Mouse (Mus musculus) ovary, postnatal 10 days (tissue): ENCODE measurements around the gene Abat.

Experiments
- DNase-seq: peaks from one replicate; pipeline ENCODE4 v3.0.0; 2022; ENCODE audit warnings: low spot score

Abat gene

DNA sequence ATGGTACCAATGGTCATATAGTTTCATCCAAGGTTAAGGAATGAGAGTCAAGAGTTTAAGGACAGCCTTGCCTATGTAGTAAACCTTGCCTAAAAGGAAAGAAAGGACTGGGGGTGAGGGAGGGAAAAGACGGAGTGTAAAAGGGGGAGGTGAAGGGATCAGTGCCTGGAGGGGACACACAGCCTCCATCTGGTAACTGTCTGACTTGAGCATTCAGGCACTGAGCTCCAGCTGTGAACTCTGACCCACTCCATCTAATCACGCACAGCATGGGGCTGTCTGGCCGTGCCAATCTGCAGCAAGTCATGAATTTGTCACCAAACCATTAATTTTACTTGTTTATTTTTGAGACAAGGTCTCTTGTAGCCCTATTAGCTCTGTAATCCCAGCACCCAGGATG, 60.5 kb downstream of the Abat start:
- DNase-seq = no peak

DNA sequence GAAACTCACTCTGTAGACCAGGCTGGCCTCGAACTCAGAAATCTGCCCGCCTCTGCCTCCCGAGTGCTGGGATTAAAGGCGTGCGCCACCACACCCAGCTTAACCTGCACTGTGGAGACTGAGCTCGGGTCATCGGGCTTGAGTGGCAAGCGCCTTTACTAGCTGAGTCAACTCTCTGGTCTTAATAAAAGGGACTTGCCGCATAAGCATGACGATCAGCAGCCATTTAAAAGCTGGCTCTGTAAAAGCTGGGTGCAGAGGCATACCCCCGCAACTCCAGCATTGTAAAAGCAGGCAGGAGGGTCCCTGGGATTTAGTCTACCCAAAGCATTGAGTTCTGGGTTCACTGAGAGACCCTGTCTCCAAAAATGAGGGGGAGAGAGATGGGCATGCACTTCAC, 61.1 kb downstream of the Abat start:
- no peak for DNase-seq

DNA sequence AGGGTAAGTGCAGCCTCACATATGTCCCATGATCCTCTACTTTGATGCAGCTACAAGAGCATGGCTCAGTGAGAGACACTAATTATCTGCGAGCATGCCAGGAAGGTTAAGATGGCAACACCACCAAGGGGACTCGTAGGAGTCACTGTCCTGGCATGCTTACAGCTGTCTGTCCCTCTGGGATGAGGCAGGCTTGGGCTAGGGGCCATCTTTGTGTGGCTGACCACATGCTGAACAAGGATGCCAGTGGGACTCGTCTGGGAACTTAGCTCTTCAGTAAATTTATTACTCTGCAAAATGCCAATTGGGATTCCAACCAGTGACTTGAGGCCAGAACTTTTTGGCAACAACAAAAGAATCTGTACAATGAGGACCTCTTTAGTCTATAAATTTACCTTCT, 62.9 kb downstream of the Abat start:
- DNase-seq = no peak

DNA sequence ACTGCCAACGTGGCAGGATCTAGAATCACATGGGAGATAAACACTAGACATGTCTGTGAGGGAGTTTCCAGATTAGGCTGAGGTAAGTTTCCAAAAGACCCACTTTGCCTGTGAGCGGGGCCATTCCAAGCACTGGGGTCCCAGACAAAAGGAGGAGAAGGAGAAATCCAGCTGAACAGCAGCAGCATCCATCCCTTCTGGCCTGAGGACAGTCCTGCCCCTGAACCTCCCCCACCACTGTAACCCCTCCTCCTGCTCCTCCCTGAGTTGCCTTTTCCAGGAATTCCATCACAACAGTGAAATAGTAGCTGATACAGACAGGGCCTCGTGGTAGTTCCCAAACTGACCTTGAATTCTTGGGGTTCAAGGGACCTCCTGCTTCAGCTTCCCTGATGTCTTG, 63.7 kb downstream of the Abat start:
- no peak for DNase-seq

DNA sequence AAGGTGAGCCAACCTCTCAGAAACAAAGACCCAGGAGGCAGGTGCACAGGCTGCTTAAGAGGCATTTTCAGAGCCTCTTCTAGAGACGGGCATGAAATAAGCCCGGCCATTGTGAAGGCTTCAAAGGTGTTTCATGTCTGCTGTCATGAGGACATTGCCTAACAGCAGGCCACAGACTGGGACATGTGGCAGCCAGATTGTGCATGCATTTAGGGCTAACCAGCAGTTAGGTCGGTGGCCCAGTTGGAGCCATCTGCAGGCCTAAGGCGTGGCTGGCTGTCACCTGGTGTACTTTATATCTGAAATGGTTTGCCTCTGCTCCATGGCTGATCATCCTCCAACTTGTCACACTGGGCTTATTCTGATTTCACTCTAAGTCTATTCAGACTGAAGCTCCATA, 65.1 kb downstream of the Abat start:
- DNase-seq = no peak

DNA sequence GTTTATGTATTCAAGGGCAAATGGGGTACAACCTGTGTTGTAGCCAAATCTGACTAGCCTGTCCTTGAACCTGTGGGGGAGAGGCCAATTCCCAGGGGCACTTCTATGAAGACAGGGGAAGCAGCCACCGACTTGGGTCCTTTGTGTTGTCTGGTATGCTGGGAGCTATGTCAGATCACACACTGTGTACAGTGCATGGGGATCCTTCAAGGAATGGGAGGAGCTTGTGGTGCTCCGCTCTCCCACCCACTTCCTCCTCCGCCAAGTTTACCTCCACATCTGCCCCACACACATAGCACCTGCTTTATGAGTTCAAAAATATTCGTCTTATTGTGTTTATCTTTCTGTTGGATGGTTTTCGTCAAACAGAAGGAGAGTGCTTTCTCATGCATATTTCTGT, 66.3 kb downstream of the Abat start:
- DNase-seq = no peak

DNA sequence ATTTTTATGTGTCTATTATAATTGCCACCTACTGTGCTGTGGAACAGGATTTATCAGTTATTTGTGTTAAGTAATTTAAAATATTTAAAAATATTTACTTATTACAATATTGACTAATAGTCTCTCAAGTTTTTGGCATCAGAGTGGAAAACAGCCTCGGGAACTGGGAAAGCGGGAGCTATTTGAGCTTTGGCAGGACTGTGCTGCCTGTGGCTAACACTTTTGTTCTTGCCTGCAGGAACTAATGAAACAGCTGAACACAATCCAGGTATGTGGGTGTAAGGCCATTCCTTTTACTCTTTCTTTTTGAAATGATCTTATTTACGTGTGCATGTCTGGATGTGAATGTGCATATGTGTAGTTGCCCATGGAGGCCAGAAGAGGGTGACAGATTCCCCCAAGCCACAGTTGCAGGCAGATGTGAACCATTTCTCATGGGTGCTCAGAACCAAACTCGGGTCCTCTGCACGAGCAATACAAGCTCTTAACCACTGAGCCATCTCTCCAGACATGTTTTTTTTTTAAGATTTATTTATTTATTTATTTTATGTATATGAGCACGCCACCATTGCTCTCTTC, 68.5 kb downstream of the Abat start:
- no peak for DNase-seq

DNA sequence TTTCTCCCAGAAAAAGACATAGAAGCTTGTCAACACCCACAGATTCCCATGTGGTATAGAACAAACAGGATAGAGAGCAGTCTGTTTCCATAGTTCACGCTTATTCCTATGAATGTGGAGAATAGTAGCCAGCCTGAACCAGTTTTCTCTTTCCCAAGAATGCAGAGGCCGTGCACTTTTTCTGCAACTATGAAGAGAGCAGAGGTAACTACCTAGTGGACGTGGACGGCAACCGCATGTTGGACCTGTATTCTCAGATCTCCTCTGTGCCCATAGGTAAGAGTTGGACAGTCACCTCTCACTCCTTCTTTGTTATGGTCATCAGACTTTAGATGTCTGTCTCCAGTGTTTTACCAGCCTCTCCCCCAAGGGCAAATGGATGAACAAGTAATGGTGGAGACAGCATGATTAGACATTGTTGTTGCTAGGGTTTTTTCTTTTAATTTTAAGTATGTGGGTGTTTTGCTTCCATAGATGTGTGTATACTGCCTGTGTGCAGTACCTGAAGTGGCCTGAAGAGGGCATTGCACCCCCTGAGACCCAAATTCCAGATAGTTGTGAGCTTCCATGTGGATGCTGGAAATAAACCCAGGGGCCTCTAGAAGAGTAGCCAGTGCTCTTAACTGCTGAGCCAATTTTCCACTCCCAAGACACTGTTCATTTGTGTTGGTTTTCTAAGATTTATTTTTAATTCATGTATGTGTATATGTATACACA, 69.5 kb downstream of the Abat start:
- no peak for DNase-seq

DNA sequence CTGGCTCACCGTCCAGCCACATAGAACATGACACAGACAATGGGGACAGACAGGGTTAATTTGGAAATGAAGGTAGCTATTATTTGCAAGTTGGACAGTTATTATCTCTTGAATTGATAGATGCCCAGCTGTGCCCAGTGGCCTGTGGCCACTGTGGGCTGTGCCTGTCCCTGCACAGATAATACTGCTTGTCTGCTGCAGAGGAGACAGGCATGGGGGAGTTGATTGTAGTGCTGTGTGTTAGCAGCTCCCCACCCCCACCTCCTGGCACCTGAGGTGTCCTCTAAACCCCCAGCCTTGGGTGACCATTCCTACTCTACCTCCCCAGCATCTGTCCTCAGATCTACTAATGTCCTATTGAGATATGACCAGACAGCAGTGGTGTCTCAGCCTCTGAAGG, 71.0 kb downstream of the Abat start:
- no peak for DNase-seq

DNA sequence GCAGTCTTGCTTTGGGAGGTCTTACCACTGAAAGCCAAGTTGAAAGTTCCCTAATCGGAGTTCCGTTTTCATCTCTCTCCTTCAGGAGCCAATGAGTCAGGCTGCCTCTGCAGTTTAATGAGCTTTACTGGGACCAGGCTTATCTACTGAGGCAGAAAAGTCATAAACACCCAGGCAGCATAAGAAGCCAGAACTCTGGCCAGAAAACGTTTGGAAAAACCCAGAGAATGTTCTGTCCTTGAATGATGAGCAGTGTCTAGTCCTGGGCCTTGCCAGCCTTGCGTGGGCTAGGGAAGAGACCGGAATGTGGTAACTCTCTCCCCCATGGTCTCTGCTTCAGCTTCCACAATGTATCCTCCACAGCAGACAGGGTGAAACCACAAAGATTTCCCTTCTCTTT, 71.8 kb downstream of the Abat start:
- no peak for DNase-seq

DNA sequence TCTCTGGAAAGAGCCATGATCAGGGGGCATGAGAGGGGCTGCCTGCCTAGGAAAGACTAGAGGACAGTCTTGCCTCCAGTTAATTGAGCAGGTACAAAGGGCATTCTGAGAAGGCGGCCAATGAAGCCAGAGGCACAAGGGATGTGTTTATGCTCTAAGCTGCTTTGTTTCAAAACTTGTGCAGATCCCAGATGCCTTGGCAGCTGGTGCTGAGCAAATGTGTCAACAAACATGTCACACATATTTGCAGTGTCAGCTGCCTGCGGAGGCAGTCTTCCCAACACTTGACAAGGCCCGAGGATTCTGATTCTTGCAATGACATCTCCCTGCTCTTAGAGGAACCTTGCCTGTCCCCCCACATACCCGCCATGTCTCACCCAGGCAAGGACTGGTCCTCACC, 82.2 kb downstream of the Abat start:
- DNase-seq = no peak

DNA sequence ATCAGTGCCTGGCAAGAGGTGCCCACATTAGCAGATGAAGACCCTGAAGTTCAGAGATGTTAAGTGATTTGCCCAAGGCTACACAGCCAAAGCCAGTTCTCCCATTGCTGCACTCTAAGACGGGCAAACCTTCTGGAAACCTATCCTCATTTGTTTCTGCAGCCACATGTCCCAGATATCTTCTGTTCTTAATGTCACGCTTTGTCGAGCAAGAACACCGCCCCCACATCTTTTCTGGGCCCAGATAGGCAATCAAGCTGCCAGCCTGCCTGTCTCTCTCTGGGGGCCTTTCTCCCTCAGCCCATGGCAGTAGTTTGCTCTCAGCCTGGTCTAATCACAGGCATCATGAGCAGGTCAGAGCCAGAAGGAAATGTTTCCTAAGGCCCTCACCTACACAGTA, 83.1 kb downstream of the Abat start:
- no peak for DNase-seq

DNA sequence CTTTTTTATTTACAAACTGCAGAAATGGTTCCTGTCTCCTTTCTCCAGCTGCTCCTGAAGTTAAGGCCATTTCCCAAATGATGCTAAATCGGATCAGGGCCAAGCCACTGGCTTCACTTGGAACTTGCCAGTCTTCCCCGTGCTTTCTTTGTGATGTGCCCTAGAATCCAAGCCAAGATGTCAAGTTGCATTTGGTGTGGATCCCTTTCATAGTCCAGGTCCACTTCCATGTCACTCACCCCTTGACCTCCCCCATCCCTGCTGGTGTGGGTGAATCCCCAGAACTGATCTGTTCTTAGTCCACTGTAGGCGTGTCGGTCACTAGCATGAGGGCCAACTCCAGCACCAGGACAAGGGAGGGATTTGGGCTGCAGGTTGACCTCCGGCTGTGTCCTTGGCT, 84.3 kb downstream of the Abat start:
- no peak for DNase-seq

DNA sequence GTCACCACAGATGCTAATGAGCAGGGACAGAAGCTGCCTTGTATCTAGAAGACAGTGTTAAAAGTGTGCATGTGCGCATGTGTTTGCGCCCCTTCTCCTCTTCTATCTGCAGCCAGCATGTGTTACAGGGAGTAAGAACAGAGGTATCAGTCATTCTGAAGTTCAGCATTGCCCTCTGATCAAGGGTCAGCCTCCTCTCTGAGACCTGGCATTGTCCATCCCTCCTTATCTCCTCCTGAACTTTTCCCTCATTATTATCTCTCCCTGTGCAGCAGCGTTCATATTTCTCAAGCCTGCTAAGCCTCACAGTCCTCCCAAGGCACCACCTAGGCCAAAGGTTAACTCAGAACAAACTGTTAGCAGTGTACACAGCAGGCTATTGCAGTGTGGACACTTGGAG, 90.6 kb downstream of the Abat start:
- no peak for DNase-seq

DNA sequence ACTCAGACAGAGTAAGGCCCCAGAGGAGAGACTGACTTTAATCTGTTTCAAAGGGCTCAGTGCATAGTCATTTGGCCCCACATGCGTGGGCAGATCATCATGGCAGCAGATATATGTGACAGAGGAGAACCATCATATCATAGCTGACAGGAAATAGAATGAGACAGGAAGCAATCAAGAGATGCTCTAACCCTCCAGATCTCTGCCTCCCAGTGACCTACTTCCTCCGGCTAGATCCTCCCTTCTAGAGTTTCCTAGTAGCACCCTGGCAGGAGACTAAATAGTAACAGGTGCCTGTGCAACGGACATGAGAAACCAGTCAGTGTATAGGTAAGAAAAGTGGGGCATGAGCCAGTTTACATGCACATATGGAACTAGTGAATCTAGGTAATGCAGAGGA, 97.2 kb downstream of the Abat start:
- no peak for DNase-seq

DNA sequence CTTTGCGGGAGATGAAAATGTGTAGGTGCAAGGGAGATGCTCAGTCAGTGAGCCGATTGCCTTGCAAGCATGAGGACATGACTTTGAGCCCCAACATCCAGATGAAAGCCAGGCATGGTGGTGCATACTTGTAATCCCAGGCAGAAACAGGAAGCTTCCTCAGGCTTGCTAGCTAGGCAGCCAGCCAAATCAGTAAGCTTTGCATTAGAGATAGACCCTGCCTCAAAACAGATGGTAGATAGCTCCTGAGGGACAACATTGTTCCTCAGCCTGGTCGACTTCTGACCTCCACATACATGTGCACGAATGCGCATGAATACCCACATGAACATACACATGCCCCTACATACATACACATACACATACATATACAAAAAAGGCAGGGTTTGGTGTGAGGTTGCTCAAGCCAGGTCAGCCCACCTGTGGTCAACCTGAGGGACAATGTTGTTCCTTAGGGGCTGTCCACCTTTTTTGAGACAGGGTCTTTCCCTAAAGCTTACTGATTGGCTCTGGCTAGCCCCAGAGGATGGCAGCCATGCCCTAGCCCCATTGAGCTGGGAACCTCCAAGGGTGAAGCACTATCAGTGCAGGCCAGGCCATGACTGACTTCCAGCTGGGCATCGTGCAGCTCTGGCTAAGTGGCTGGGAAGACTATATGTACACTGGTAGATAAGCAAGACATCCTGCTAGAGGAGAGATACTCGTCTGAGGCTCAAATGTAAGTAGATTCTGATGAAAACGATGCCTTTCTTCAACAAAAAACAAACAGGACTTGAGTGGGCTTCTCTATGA, 99.2 kb downstream of the Abat start:
- no peak for DNase-seq

DNA sequence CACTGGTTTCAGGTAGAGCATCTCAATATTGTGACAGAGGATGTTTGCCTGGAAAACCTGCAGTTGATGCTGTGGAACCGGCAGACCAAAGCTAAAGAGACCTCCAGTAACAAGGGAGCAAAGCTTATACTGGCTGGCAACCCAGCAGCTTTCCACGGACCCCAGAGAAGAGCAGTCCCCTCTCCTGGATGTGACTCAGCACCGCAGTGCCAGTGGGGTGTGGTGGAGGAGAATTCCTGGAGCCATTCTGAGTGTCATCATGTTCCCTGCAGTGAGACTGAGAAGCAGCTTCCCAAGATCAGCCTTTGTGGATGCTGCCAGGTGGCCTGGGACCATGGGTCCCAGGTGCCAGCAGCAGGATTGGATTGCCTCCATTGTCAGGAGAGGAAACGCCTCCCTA, 99.8 kb downstream of the Abat start:
- no peak for DNase-seq

DNA sequence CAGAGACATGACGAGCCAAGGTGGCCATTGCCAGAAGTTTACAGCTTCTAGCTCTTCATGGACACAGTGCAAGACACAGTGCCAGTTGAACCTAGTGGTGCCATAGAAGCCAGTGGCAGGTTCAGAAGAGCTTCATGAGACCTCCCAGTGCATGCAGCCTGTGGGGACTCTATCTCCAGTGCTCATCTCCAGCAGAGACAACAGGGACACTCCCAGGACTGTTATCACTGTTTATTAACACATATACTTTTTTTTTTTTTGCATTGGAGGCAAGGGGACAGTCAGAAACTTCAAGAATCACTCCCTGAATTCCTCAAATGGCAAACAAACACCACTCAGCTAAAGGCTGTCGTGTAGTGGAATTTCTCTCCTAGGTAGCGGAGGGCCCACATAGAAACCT, 100.2 kb downstream of the Abat start:
- no peak for DNase-seq

DNA sequence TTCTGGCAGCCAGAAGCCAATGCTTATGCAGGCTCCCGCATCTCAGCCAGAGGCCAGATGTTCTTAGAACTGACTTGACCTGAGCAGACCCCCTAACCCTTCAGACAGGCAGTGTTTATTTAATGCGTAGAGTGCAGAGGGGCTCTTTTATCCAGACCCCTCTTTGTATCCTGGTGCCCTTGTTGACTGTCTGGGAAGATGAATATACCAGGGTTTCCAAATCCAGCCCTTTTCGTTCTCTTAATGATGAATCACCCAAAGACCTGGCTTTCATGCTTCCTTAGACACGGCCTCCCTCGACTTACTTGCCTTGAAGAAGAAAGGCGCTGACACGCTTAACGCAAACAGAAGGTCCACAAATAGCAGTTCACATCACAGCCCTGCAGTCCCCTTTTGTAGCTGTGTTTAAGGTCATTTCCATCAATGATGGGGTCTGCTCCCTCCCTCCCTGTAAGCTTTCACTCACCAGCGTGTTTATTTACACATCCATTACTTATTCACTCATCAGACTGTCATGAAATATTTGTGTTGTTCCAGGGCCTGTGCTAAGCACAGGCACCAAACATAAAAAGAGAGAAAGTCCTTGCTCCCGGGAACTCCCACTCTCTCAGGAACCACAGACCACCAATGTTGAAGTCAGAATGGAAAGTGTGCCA, 106.6 kb downstream of the Abat start:
- DNase-seq = no peak

DNA sequence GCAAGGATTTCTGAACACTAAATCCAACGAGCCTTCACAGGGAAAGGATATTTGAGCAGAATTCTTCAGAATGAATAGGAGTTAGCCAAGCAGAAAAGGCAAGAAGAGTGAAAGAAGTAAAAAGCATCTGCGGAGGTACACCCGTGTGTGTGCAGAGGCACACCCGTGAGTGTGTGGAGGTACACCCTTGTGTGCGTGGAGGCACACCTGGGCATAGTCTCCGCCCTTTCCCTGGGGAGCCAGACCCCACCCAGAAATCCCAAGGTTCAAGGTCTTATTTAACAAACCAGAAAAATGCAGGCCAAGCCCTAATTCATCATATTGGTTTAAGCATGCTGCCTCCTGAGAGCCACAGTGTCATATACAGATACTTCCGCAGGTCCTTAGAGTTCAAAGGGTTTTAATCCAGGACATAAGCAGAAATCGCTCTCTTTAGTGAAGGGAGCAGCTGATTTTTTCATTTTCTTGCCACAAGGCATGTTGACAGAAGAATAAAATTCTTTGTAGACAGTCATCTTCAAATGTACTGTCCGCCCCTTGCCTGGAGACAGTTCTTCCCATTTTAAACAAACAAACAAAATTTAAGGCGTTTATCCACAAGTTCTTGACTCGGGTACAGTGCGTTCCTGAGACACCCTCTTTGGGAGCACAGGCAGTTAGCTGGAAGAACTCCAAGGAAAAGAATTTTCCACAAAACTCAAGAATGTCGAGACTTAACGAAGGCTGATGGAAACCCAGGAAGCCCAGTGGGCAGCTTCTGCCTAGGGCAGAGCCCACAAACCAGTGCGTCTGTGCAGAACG, 107.3 kb downstream of the Abat start:
- no peak for DNase-seq

DNA sequence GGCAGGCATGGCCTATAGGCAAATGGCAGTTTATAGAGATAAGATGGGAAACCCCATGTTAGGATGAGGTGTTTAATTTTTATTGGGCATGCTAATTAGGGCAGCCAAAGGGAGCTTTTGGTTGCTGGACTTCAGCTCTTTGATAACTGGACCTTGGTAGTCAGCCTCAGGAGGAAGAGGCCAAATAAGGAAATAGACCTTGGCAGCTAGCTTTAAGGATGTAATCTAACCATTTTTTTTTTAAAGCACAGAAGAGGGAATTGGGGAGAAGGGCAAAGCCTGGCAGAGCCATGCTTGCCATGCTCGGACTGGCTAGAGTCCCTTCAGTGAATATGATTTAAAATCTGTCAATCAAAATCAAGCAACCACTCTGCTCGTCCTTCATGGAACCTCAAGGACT, 117.2 kb downstream of the Abat start:
- DNase-seq = no peak

DNA sequence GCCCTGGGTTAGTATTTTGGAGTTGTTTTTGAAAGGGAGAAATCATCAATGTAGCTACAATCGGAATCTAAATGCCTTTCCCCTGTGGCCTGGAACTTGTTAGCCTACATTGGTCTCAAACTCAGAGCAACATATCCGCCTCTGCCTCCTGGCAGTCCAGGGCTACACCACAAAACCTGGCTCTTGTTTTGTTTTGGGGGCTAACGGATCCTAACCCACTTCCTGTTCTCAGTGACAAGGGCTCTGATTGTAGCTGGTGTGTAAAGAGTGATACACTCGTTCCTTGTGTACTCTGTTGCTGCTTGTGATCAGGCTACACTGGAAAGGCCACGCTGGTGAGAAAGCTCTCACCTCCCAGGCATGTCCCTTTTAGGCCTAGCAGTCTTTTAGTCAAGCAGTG, 118.2 kb downstream of the Abat start:
- DNase-seq = no peak
